Mouse (Mus musculus) neural tube, postnatal 0 days (tissue): ENCODE data around the gene Rasgef1a. TPM values are rescaled to one million over a fixed set of nuclear protein-coding genes. Genes with fewer than 3 reads are reported as not detected.

Experiments used
- microRNA-seq: library from miRNA; unstranded; fragments of <30 nt; microRNA quantifications from one replicate; pipeline ENCODE4, GENCODE M21; 2016
- polyA plus RNA-seq: library from polyadenylated mRNA; unstranded; fragments of >200 nt; fragmentation: Nextera tagmentation; extraction: Ambion mirVana; gene quantifications from 2 replicates; pipeline ENCODE4 v1.2.1, GENCODE M21; 2015

Gene Rasgef1a
- 9.1 and 10.5 TPM in 2 replicates for polyA plus RNA-seq

DNA sequence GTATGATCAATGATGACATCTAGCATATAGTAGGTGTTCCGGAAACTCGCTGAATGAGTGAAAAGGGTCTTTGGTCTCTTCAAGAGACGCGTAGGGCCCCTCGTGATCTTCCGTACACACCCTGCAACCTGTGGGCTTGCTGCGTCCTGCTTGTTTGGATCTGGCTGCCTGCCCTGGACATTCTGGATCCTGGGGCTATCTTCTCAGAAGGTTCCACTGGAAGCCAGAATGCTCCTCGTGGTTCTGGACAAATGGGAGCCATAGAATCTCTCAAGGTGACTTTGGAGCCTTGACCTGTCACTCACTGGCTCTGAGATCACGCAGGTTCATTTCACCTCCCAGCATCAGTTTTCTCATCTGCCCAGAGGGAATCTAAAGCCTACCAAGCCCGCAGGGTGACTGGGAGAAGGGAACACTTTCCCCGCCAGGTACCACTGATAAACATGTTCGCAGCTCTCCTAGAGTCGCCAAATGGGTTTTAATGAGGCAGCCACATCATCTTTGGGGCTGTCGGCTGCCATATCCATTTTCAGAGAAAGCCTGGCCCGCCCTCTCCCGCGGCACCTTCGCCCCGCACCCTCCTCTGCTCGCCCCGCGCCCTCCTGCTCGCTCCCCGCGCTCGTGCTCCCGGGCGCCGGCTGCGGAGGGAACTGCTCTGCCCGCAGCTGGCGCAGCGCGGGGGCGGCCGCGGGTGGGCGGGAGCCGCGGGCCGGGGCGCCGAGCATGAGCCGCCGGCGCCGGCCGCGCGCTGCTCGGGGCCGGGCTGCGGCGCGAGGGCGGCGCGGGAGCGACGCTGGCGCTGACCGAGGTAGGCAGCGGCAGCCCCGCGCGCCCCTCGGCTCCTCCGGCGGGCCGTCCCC lies at the start of gene Rasgef1a:
Gene Rasgef1a, plus strand, starts transcription at position 683 of the 860 bp plus-strand sequence.

DNA sequence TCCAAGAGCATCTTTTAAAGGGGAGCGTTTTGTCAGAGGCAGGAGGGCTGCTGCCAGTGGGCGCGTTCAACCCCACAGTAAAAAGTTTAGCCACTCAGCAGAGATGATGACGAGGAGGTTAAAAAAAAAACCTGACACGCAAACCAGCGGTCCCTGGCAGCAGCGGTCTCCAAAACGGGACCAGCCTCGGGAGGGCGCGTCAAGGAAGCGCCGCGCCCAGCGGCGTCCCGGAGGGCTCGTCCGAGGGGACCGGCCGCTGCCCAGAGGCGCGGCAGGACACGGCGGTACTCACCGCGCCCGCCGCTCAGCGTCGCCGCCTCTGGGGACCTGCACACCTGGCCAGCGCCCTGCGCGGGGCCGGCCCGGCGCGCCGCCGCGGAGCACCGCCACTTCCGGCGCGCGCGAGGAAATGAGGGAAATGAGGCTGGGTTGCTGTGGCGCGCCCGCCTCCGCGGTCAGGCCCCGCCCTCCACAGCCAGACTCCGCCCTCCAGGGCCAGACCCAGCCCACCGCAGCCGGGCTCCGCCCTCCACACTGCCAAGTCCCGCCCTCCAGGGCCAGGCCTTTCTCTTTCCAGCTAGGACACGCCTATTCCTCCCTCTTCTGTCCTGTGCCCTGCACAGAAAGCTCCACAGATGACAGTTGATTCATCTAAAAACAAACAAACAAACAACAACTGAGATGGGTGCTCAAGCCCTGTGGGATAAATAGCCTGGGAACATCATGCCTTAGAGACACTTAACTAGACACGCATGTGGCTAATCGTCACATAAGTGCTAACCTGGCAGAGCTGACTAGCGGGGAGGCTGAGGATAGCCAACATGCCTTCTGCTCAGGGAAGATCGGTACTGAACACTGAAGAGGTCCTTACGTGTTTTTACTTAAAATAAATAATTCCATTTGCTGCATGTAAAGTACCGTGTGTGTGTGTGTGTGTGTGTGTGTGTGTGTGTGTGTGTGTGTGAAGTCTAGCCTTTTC lies 127.8 kb downstream of the Rasgef1a start, which contains the start of gene Csgalnact2:
Gene Csgalnact2, minus strand, starts transcription at position 410 of the 979 bp plus-strand sequence.

Small RNAs within 50 kb of the gene (microRNA-seq; reads per million reads assigned to microRNA genes)
- gene Mir7044 = not detected

Other genes with a start within 250 kb of the Rasgef1a start
- 113 and 115 TPM in 2 replicates for gene Zfp637, start 170.3 kb upstream of the Rasgef1a start, polyA plus RNA-seq
- gene Zfp239, start 149.3 kb upstream of the Rasgef1a start, polyA plus RNA-seq = 17.4 and 18.7 TPM in 2 replicates
- 183 and 194 TPM in 2 replicates for gene Hnrnpf, start 111.1 kb upstream of the Rasgef1a start, polyA plus RNA-seq
- gene Fxyd4, start 73.7 kb upstream of the Rasgef1a start, polyA plus RNA-seq = 2.4 and 3.1 TPM in 2 replicates
- gene Csgalnact2, start 127.7 kb downstream of the Rasgef1a start, polyA plus RNA-seq = 9.1 and 10.7 TPM in 2 replicates
- gene Ret, start 186.3 kb downstream of the Rasgef1a start, polyA plus RNA-seq = 35.4 and 36.5 TPM in 2 replicates